Mouse (Mus musculus) urinary bladder, adult 2 months (tissue): ENCODE data around the gene Zcchc7. TPM values are rescaled to one million over a fixed set of nuclear protein-coding genes. Genes with fewer than 3 reads are reported as not detected.
"Not testable (repeated sequence)": the region's sequence is repeated elsewhere in the genome, so short reads cannot be mapped to it uniquely, and the experiment has no call there.

Source experiments
- DNase-seq: peaks from one replicate; pipeline ENCODE4 v3.0.0; 2022; ENCODE audit warnings: low spot score
- polyA plus RNA-seq: library from polyadenylated mRNA; depleted of rRNA; stranded (reverse); fragments of >200 nt; gene quantifications from 2 replicates; pipeline ENCODE4 v1.2.3, GENCODE M21; 2012

Zcchc7 gene
- polyA plus RNA-seq, 1 experiment: 49.8 TPM

- DNase-seq: not testable (repeated sequence)
Observed at GRCm38 (mm10) chr4:44757131-44757530, 1.5 kb downstream of the Zcchc7 start.

- DNase-seq: no peak
Observed at GRCm38 (mm10) chr4:44774890-44775289, 19.2 kb downstream of the Zcchc7 start.

- no peak for DNase-seq
Observed at GRCm38 (mm10) chr4:44776651-44777050, 21.0 kb downstream of the Zcchc7 start.

- DNase-seq: no peak
Observed at GRCm38 (mm10) chr4:44777101-44777500, 21.4 kb downstream of the Zcchc7 start.

GRCm38 (mm10) chr4:44777711-44778110, 22.0 kb downstream of the Zcchc7 start:
- DNase-seq: no peak

- no peak for DNase-seq
Observed at GRCm38 (mm10) chr4:44778316-44778715, 22.6 kb downstream of the Zcchc7 start.

GRCm38 (mm10) chr4:44780462-44781157, 24.9 kb downstream of the Zcchc7 start:
- no peak for DNase-seq

- DNase-seq: no peak
Observed at GRCm38 (mm10) chr4:44781494-44781893, 25.8 kb downstream of the Zcchc7 start.

- no peak for DNase-seq
Observed at GRCm38 (mm10) chr4:44783566-44784292, 28.1 kb downstream of the Zcchc7 start.

GRCm38 (mm10) chr4:44812855-44813254, 57.2 kb downstream of the Zcchc7 start:
- no peak for DNase-seq

GRCm38 (mm10) chr4:44813770-44814169, 58.1 kb downstream of the Zcchc7 start:
- DNase-seq: no peak

GRCm38 (mm10) chr4:44816584-44816983, 60.9 kb downstream of the Zcchc7 start:
- no peak for DNase-seq

- no peak for DNase-seq
Observed at GRCm38 (mm10) chr4:44830609-44831008, 74.9 kb downstream of the Zcchc7 start.

GRCm38 (mm10) chr4:44851835-44852251, 96.2 kb downstream of the Zcchc7 start:
- no peak for DNase-seq

- no peak for DNase-seq
Observed at GRCm38 (mm10) chr4:44871591-44871990, 115.9 kb downstream of the Zcchc7 start.

GRCm38 (mm10) chr4:44872048-44872447, 116.4 kb downstream of the Zcchc7 start:
- DNase-seq: no peak

GRCm38 (mm10) chr4:44880065-44880623, 124.5 kb downstream of the Zcchc7 start:
- DNase-seq: no peak

- DNase-seq: no peak
Observed at GRCm38 (mm10) chr4:44886143-44886542, 130.5 kb downstream of the Zcchc7 start.

GRCm38 (mm10) chr4:44891344-44891743, 135.7 kb downstream of the Zcchc7 start:
- no peak for DNase-seq

GRCm38 (mm10) chr4:44905651-44906271, 150.1 kb downstream of the Zcchc7 start:
- DNase-seq: no peak

GRCm38 (mm10) chr4:44906399-44906798, 150.7 kb downstream of the Zcchc7 start:
- DNase-seq: no peak

GRCm38 (mm10) chr4:44910065-44910464, 154.4 kb downstream of the Zcchc7 start:
- DNase-seq: no peak
